Comparison of ENCODE assay signal across 15 mouse cellular contexts in the genomic region with DNA sequence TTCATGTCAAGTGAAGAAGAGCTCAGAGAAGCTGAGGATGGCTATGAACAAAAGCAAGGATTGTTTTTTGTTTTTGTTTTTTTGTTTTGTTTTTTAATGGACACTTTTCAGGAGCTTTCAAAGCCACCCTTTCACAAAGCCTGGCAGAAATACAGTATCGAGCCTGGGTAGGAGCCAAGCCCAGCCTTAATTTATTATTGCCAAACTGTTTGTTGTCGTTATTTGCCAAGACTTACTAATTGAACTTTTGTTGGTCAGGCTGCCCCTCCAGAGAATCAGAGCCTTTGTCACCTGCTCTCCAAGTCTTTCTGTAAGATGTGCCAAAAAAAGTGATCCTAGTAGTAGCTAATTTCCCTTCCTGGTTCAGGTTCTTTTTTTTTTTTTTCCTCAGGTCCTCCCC.
"Had no signal": no experiment of that assay in that cellular context is flagged by ENCODE, and none has a peak within 500 bp of the region (broad histone marks: within the 10 kb centered on the region; RNA-seq: fewer than 3 reads in every experiment).

No protein-coding gene starts in this region.

- H3K4me1 ChIP-seq: limb, embryonic 15.5 days; midbrain, embryonic 12.5 days; neural tube, embryonic 13.5 days had no signal

- H3K4me2 ChIP-seq: limb, embryonic 15.5 days; midbrain, embryonic 12.5 days; neural tube, embryonic 13.5 days had no signal

- ATAC-seq: midbrain, embryonic 16.5 days had no signal

- H3K36me3 ChIP-seq: limb, embryonic 15.5 days; midbrain, embryonic 12.5 days; neural tube, embryonic 13.5 days had no signal

- H3K27me3 ChIP-seq: limb, embryonic 15.5 days; midbrain, embryonic 12.5 days; neural tube, embryonic 13.5 days had no signal

- H3K9me3 ChIP-seq: limb, embryonic 15.5 days; midbrain, embryonic 12.5 days; neural tube, embryonic 13.5 days had no signal

- H3K27ac ChIP-seq: kidney, postnatal 0 days; layer of hippocampus, adult 2 months; limb, embryonic 15.5 days; liver, embryonic 14.5 days; midbrain, embryonic 12.5 days; neural tube, embryonic 13.5 days had no signal

- DNase-seq: kidney, adult 9 months; kidney, postnatal 36 days; lung, adult 18-20 months; right cerebral cortex, adult 18-20 months; right cerebral cortex, postnatal 4 days; spleen, adult 18-20 months; thymus, adult 2 months; thymus, postnatal 25 days had no signal

- H3K4me3 ChIP-seq: layer of hippocampus, adult 2 months; limb, embryonic 15.5 days; midbrain, embryonic 12.5 days; neural tube, embryonic 13.5 days had no signal

- H3K9ac ChIP-seq: limb, embryonic 15.5 days; liver, embryonic 14.5 days; midbrain, embryonic 12.5 days; neural tube, embryonic 13.5 days had no signal
